Mouse (Mus musculus) bone marrow macrophage, adult 2 months (primary cell): ENCODE measurements around the gene Unc93b1.

ENCODE experiments used
- CTCF ChIP-seq: IDR thresholded peaks from 2 replicates; pipeline ENCODE4 v1.5.1; 2012; ENCODE audit warnings: low read depth, mild to moderate bottlenecking, low read length, moderate library complexity
- POLR2A ChIP-seq: IDR thresholded peaks from 2 replicates; pipeline ENCODE4 v1.6.1; 2012; ENCODE audit warnings: mild to moderate bottlenecking, low read depth, low read length, borderline replicate concordance

- TF ChIP-seq CTCF (no peak), POLR2A (no peak)
These were observed 35.4 kb upstream of the Unc93b1 start for GRCm38 (mm10) chr19:3899618-3900017.
